Mouse (Mus musculus) hindbrain, embryonic 13.5 days (tissue): ENCODE data around the gene Adgrb3. TPM values are rescaled to one million over a fixed set of nuclear protein-coding genes. Genes with fewer than 3 reads are reported as not detected.

Experiments
- ATAC-seq: fragments of 200-750 bp; cut with Nextera tagmentation; 2 replicates; pipeline ENCODE4 v1.8.0; 2017; ENCODE audit warnings: moderate TSS enrichment; ENCODE audit not compliant: low FRiP score
- H3K27ac ChIP-seq: fragments of 300-500 bp; sonication (generic); 2 replicates; pipeline ENCODE4 v1.5.1; 2015; ENCODE audit warnings: inconsistent platforms, mild to moderate bottlenecking, moderate library complexity
- H3K27me3 ChIP-seq: fragments of 300-500 bp; sonication (generic); 2 replicates; pipeline ENCODE4 v1.6.1; 2015; ENCODE audit warnings: mild to moderate bottlenecking, inconsistent platforms
- H3K36me3 ChIP-seq: fragments of 300-500 bp; sonication (generic); 2 replicates; pipeline ENCODE4 v1.6.1; 2015; ENCODE audit warnings: mild to moderate bottlenecking, inconsistent platforms
- H3K4me1 ChIP-seq: fragments of 300-500 bp; sonication (generic); replicated peaks from 2 replicates; pipeline ENCODE4 v1.6.1; 2015; ENCODE audit warnings: inconsistent platforms
- H3K4me2 ChIP-seq: fragments of 300-500 bp; sonication (generic); 2 replicates; pipeline ENCODE4 v1.6.1; 2015; ENCODE audit warnings: inconsistent platforms, mild to moderate bottlenecking, moderate library complexity
- H3K4me3 ChIP-seq: fragments of 300-500 bp; sonication (generic); 2 replicates; pipeline ENCODE4 v1.5.1; 2015; ENCODE audit warnings: mild to moderate bottlenecking, inconsistent platforms
- H3K9ac ChIP-seq: fragments of 300-500 bp; sonication (generic); 2 replicates; pipeline ENCODE4 v1.6.1; 2015; ENCODE audit warnings: mild to moderate bottlenecking, inconsistent platforms
- H3K9me3 ChIP-seq: fragments of 300-500 bp; sonication (generic); 2 replicates; pipeline ENCODE4 v1.6.1; 2016; ENCODE audit warnings: inconsistent platforms
- WGBS: fragments of 180-500 bp; shearing (Covaris S2); methylation state at CpG from one replicate; pipeline ENCODE4 v1.1.7; 2015; 5-methylcytosine and 5-hydroxymethylcytosine counted together
- polyA plus RNA-seq: library from polyadenylated mRNA; unstranded; fragments of >200 nt; fragmentation: Nextera tagmentation; extraction: Ambion mirVana; gene quantifications from 2 replicates; pipeline ENCODE4 v1.2.1, GENCODE M21; 2015

The Adgrb3 gene
- polyA plus RNA-seq, 1 experiment from 2014 or later = 41.2 TPM

DNA sequence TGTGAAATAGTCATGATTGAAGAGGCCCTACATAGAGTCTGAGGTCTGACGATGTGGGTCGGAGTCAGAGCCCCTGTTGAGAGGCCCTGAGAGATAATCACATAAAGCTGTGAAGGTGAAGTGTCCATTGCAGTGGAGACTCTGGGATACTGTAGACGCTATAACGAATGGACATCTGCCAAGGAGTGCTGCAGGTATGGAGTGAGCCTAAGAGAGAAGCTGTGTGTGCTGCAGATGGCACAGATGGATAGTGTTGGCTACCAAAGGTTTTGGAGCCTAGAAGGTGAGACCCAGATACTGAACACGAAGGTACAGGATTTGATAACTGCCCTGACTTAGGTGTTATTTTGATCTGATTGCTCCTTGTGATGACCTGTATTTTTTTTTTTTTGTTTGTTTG, 474.0 kb downstream of the Adgrb3 start:
- no peak for ATAC-seq
- no peaks in the 10 kb centered on the region for H3K9me3 ChIP-seq
- H3K4me3 ChIP-seq = no peak overlapping the region
- H3K4me1 ChIP-seq = no peaks in the 10 kb centered on the region
- no peak overlapping the region for H3K9ac ChIP-seq
- 0 out of 2 replicates have a peak, but pooled peaks cover 4% of the 10 kb centered on the region for H3K36me3 ChIP-seq
- no peak overlapping the region for H3K4me2 ChIP-seq
- no peaks in the 10 kb centered on the region for H3K27me3 ChIP-seq
- 95% methylated on average over 5 of the region's 5 CpGs for WGBS
- no peak overlapping the region for H3K27ac ChIP-seq

DNA sequence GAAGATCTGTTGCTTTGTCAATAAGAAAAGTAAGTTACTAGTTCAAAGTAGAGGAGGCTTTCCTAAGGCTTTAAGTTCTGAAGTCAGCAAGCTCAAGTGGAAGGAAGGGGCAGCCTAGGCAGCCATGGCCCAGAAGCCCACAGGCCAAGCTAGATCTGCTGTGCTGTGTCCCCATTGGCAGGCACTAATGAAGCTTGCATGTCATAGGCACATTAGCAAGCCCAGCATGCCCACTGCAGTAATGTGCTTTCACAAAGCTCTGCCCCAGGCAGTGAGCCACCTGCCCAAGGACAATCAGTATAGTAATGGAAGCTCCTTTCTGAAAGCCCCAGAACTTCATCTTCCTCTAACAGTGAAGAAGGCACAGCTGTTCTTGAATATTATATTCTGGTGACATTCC, 484.6 kb downstream of the Adgrb3 start:
- Histone ChIP-seq H3K9ac (no peak overlapping the region), H3K27me3 (no peaks in the 10 kb centered on the region), H3K36me3 (no peaks in the 10 kb centered on the region; the same call in 1 of the 2 replicates), H3K4me1 (no peaks in the 10 kb centered on the region), H3K4me3 (no peak overlapping the region), H3K27ac (no peak overlapping the region), H3K4me2 (no peak overlapping the region), H3K9me3 (0 out of 2 replicates have a peak, but pooled peaks cover 4% of the 10 kb centered on the region)
- ATAC-seq = no peak

- 94% methylated on average over 2 of the region's 2 CpGs for WGBS
Measured at GRCm38 (mm10) chr1:25325406-25325805, 504.1 kb downstream of the Adgrb3 start.

GRCm38 (mm10) chr1:25317142-25317541, 512.4 kb downstream of the Adgrb3 start:
- ATAC-seq = no peak
- Histone ChIP-seq H3K27ac (no peak overlapping the region), H3K4me1 (no peaks in the 10 kb centered on the region), H3K9ac (no peak overlapping the region), H3K36me3 (no peaks in the 10 kb centered on the region), H3K27me3 (no peaks in the 10 kb centered on the region), H3K4me2 (no peak overlapping the region), H3K4me3 (no peak overlapping the region), H3K9me3 (no peaks in the 10 kb centered on the region)

More at GRCm38 (mm10) chr1:25325406-25325805, 504.1 kb downstream of the Adgrb3 start:
- Histone ChIP-seq H3K27me3 (no peaks in the 10 kb centered on the region), H3K36me3 (no peaks in the 10 kb centered on the region), H3K9me3 (no peaks in the 10 kb centered on the region), H3K4me2 (no peak overlapping the region), H3K4me3 (no peak overlapping the region), H3K27ac (no peak overlapping the region), H3K9ac (no peak overlapping the region), H3K4me1 (no peaks in the 10 kb centered on the region)
- ATAC-seq = no peak

DNA sequence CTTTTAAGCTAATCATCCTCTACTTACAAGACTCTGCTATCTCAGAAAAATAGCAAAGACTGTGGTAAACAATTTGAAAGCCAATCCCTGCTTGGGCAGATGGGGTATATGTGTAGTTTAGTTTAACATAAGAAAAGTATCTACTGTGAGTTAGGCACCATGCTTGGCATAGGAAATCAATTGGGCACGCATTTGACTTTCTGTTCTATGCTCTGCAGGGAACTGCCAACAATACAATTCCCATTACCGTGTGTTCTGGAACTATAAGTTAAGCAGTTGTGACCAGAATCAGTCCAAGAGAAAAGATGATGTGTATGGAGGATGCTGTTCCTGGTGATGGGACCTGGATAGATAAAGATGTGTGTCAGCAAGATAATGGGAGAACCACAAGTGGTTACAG, 517.2 kb downstream of the Adgrb3 start:
- no peaks in the 10 kb centered on the region for H3K9me3 ChIP-seq
- H3K27ac ChIP-seq = no peak overlapping the region
- no peaks in the 10 kb centered on the region for H3K4me1 ChIP-seq
- H3K9ac ChIP-seq = no peak overlapping the region
- WGBS = 37% methylated on average over 2 of the region's 2 CpGs
- H3K4me2 ChIP-seq = no peak overlapping the region
- ATAC-seq = no peak
- no peak overlapping the region for H3K4me3 ChIP-seq
- H3K27me3 ChIP-seq = no peaks in the 10 kb centered on the region
- H3K36me3 ChIP-seq = no peaks in the 10 kb centered on the region

- 11% methylated on average over 2 of the region's 2 CpGs for WGBS
- no peak overlapping the region for H3K4me2 ChIP-seq
- H3K9ac ChIP-seq = no peak overlapping the region
- H3K9me3 ChIP-seq = no peaks in the 10 kb centered on the region
- no peaks in the 10 kb centered on the region for H3K36me3 ChIP-seq
- H3K4me3 ChIP-seq = no peak overlapping the region
- ATAC-seq = no peak
- H3K27ac ChIP-seq = no peak overlapping the region
- no peaks in the 10 kb centered on the region for H3K27me3 ChIP-seq
- no peaks in the 10 kb centered on the region for H3K4me1 ChIP-seq
Measured at GRCm38 (mm10) chr1:25310066-25310465, 519.4 kb downstream of the Adgrb3 start.

- no peak for ATAC-seq
- no peak overlapping the region for H3K4me2 ChIP-seq
- H3K4me1 ChIP-seq = no peaks in the 10 kb centered on the region
- H3K36me3 ChIP-seq = no peaks in the 10 kb centered on the region
- H3K9ac ChIP-seq = no peak overlapping the region
- H3K9me3 ChIP-seq = no peaks in the 10 kb centered on the region
- H3K27me3 ChIP-seq = no peaks in the 10 kb centered on the region
- 82% methylated on average over 8 of the region's 8 CpGs for WGBS
- H3K4me3 ChIP-seq = no peak overlapping the region
- H3K27ac ChIP-seq = no peak overlapping the region
Measured at GRCm38 (mm10) chr1:25281471-25281870, 548.0 kb downstream of the Adgrb3 start.

DNA sequence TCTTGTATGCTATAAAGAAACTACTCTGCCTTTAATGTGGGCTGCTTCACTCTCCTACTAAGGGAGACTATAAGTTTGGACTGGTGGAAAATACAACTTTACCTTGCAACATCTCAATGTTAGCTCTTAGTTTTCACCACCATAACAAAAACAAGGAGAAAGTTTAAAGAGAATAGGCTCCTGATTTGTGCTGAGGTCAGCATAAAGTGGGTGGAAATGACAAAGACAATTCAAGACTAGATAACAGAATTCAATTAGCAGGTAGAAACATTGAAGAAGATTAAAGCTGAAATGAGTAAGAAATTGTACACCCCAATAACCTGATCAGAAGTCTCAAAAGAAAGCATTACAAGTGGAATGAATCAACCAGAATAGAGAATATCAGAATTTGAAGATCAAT, 578.9 kb downstream of the Adgrb3 start:
- no peak for ATAC-seq
- no peak overlapping the region for H3K9ac ChIP-seq
- no peak overlapping the region for H3K4me2 ChIP-seq
- H3K27ac ChIP-seq = no peak overlapping the region
- no peaks in the 10 kb centered on the region for H3K27me3 ChIP-seq
- no peaks in the 10 kb centered on the region for H3K9me3 ChIP-seq
- H3K4me3 ChIP-seq = no peak overlapping the region
- no peaks in the 10 kb centered on the region for H3K36me3 ChIP-seq
- no peaks in the 10 kb centered on the region for H3K4me1 ChIP-seq

- no peaks in the 10 kb centered on the region for H3K9me3 ChIP-seq
- H3K36me3 ChIP-seq = no peaks in the 10 kb centered on the region
- no peak overlapping the region for H3K27ac ChIP-seq
- no peaks in the 10 kb centered on the region for H3K27me3 ChIP-seq
- no peaks in the 10 kb centered on the region for H3K4me1 ChIP-seq
- ATAC-seq = no peak
- H3K4me3 ChIP-seq = no peak overlapping the region
- H3K9ac ChIP-seq = no peak overlapping the region
- no peak overlapping the region for H3K4me2 ChIP-seq
- 60% methylated on average over 6 of the region's 6 CpGs for WGBS
Measured at GRCm38 (mm10) chr1:25242436-25242835, 587.1 kb downstream of the Adgrb3 start.

DNA sequence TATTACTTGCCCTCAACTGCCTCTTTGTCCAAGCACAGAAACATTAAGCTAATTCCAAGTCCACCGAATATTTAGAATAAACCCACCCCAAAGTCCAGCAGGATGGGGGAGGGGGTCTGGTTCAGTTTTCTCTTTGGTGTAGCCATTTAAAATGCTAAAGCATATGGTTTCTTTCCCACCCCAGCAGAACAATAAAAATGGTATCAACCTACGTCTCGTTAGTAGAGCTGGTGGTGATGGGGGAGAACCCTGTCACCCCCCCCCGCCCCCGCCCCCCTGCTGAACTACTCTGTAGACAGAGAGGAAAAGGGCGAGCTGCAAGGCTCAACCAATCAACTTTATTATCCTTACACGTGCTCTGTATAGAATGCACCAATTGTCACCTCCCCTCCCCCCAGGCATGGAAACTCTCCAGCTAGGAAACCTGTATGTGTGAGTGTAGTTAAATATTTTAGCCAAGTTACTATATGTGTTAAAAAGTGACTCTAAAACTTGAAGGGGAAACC, 600.2 kb downstream of the Adgrb3 start:
- peak; percentile 88 for ATAC-seq
- H3K4me3 ChIP-seq = peak overlapping the region; percentile 58
- H3K4me2 ChIP-seq = peak overlapping the region; percentile 57
- H3K27me3 ChIP-seq = no peaks in the 10 kb centered on the region
- 19% methylated on average over 7 of the region's 7 CpGs for WGBS
- H3K4me1 ChIP-seq = peaks cover 10% of the 10 kb centered on the region
- peak overlapping the region; percentile 80 for H3K9ac ChIP-seq
- H3K9me3 ChIP-seq = no peaks in the 10 kb centered on the region
- H3K36me3 ChIP-seq = no peaks in the 10 kb centered on the region
- peak overlapping the region; percentile 96 for H3K27ac ChIP-seq

- peak overlapping the region; percentile 58 for H3K4me3 ChIP-seq
- no peaks in the 10 kb centered on the region for H3K27me3 ChIP-seq
- peak overlapping the region; percentile 80 for H3K9ac ChIP-seq
- WGBS = 3% methylated on average over 37 of the region's 37 CpGs
- peak overlapping the region; percentile 96 for H3K27ac ChIP-seq
- H3K36me3 ChIP-seq = no peaks in the 10 kb centered on the region
- peak overlapping the region; percentile 57 for H3K4me2 ChIP-seq
- H3K9me3 ChIP-seq = no peaks in the 10 kb centered on the region
- H3K4me1 ChIP-seq = peaks cover 10% of the 10 kb centered on the region
- ATAC-seq = peak; percentile 91
Measured at GRCm38 (mm10) chr1:25228381-25229244, 600.9 kb downstream of the Adgrb3 start.

GRCm38 (mm10) chr1:25227880-25228279, 601.6 kb downstream of the Adgrb3 start:
- no peak for ATAC-seq
- H3K4me3 ChIP-seq = peak overlapping the region; percentile 58
- H3K4me2 ChIP-seq = peak overlapping the region; percentile 57
- H3K27me3 ChIP-seq = no peaks in the 10 kb centered on the region
- peak overlapping the region; percentile 80 for H3K9ac ChIP-seq
- no peaks in the 10 kb centered on the region for H3K9me3 ChIP-seq
- H3K4me1 ChIP-seq = peaks cover 10% of the 10 kb centered on the region
- 42% methylated on average over 3 of the region's 3 CpGs for WGBS
- H3K27ac ChIP-seq = peak overlapping the region; percentile 96
- H3K36me3 ChIP-seq = no peaks in the 10 kb centered on the region

DNA sequence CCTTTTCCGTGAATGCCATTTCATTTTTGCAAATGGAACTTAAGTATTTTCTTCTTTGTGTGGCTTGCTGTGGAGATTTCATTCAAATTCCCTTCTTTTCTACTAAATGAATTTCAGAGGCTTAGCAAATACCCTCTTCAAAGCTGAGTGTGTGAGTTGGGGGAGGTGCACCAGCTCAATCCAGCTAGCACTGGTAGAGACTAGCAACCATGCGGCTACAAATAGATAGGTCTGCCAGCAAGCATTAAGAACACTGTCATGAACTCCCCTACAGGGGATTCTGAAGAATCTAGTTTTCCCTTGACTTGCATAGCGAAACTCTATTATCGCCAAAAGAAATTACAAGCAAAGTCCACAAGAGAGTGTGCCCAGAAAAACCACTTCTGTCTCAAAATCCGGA, 624.9 kb downstream of the Adgrb3 start:
- 0 out of 2 replicates have a peak, but pooled peaks cover 2% of the 10 kb centered on the region for H3K4me1 ChIP-seq
- H3K4me2 ChIP-seq = no peak overlapping the region
- peak; percentile 66; the same call in 1 of the 2 replicates for ATAC-seq
- 49% methylated on average over 5 of the region's 5 CpGs for WGBS
- H3K4me3 ChIP-seq = no peak overlapping the region
- no peaks in the 10 kb centered on the region for H3K9me3 ChIP-seq
- H3K9ac ChIP-seq = no peak overlapping the region
- H3K36me3 ChIP-seq = no peaks in the 10 kb centered on the region
- H3K27ac ChIP-seq = no peak overlapping the region
- no peaks in the 10 kb centered on the region for H3K27me3 ChIP-seq
